Mouse (Mus musculus): ENCODE measurements around the gene Dpp4. TPM values are rescaled to one million over a fixed set of nuclear protein-coding genes. Genes with fewer than 3 reads are reported as not detected.
A peak's percentile ranks its signal among the peaks of the same experiment; 100 is the strongest.

Dpp4 gene
- polyA plus RNA-seq, 1 experiment from 2014 or later: 12.3 TPM

- Histone ChIP-seq H3K9ac (ENCODE audit: low read depth, low read length) (no peak overlapping the region), H3K36me3 (ENCODE audit: control insufficient read depth, insufficient read depth, low read length) (no peaks in the 10 kb centered on the region), H3K27me3 (ENCODE audit: control insufficient read depth, insufficient read depth, low read length) (no peaks in the 10 kb centered on the region), H3K9me3 (replicated peaks; ENCODE audit: control insufficient read depth, low read length) (no peaks in the 10 kb centered on the region), H3K4me2 (no peak overlapping the region), H3K4me3 (ENCODE audit: low read depth, low read length) (no peak overlapping the region), H3K27ac (ENCODE audit: low read depth, low read length) (no peak overlapping the region), H3K4me1 (ENCODE audit: control insufficient read depth, insufficient read depth, low read length) (no peaks in the 10 kb centered on the region)
- whole genome bisulfite sequencing (ENCODE audit: insufficient replicate concordance): 71% methylated on average over 6 of the region's 6 CpGs
- ATAC-seq (replicated peaks; ENCODE audit: insufficient number of reproducible peaks, low FRiP score, low TSS enrichment): no peak
Measured at GRCm38 (mm10) chr2:62360872-62361271, 51.2 kb downstream of the Dpp4 start.

GRCm38 (mm10) chr2:62357259-62357658 lies 54.8 kb downstream of the Dpp4 start:
- Histone ChIP-seq H3K27me3 (ENCODE audit: control insufficient read depth, insufficient read depth, low read length) (no peaks in the 10 kb centered on the region), H3K9me3 (replicated peaks; ENCODE audit: control insufficient read depth, low read length) (no peaks in the 10 kb centered on the region), H3K27ac (ENCODE audit: low read depth, low read length) (no peak overlapping the region), H3K4me2 (no peak overlapping the region), H3K4me3 (ENCODE audit: low read depth, low read length) (no peak overlapping the region), H3K9ac (ENCODE audit: low read depth, low read length) (no peak overlapping the region), H3K4me1 (ENCODE audit: control insufficient read depth, insufficient read depth, low read length) (no peaks in the 10 kb centered on the region), H3K36me3 (ENCODE audit: control insufficient read depth, insufficient read depth, low read length) (no peaks in the 10 kb centered on the region)
- 80% methylated on average over 7 of the region's 7 CpGs for WGBS (ENCODE audit: insufficient replicate concordance)
- ATAC-seq (replicated peaks; ENCODE audit: insufficient number of reproducible peaks, low FRiP score, low TSS enrichment): no peak

GRCm38 (mm10) chr2:62356606-62357005 lies 55.4 kb downstream of the Dpp4 start:
- no peak overlapping the region for H3K27ac ChIP-seq (ENCODE audit: low read depth, low read length)
- no peak for ATAC-seq (replicated peaks; ENCODE audit: insufficient number of reproducible peaks, low FRiP score, low TSS enrichment)
- 83% methylated on average over 14 of the region's 14 CpGs for WGBS (ENCODE audit: insufficient replicate concordance)
- H3K36me3 ChIP-seq (ENCODE audit: control insufficient read depth, insufficient read depth, low read length): no peaks in the 10 kb centered on the region
- no peaks in the 10 kb centered on the region for H3K4me1 ChIP-seq (ENCODE audit: control insufficient read depth, insufficient read depth, low read length)
- no peaks in the 10 kb centered on the region for H3K27me3 ChIP-seq (ENCODE audit: control insufficient read depth, insufficient read depth, low read length)
- no peaks in the 10 kb centered on the region for H3K9me3 ChIP-seq (replicated peaks; ENCODE audit: control insufficient read depth, low read length)
- H3K4me2 ChIP-seq: no peak overlapping the region
- H3K4me3 ChIP-seq (ENCODE audit: low read depth, low read length): no peak overlapping the region
- no peak overlapping the region for H3K9ac ChIP-seq (ENCODE audit: low read depth, low read length)

- no peak overlapping the region for H3K27ac ChIP-seq (ENCODE audit: low read depth, low read length)
- WGBS (ENCODE audit: insufficient replicate concordance): 53% methylated on average over 6 of the region's 6 CpGs
- no peak overlapping the region for H3K4me3 ChIP-seq (ENCODE audit: low read depth, low read length)
- H3K9ac ChIP-seq (ENCODE audit: low read depth, low read length): no peak overlapping the region
- H3K9me3 ChIP-seq (replicated peaks; ENCODE audit: control insufficient read depth, low read length): no peaks in the 10 kb centered on the region
- H3K36me3 ChIP-seq (ENCODE audit: control insufficient read depth, insufficient read depth, low read length): no peaks in the 10 kb centered on the region
- no peak for ATAC-seq (replicated peaks; ENCODE audit: insufficient number of reproducible peaks, low FRiP score, low TSS enrichment)
- H3K4me2 ChIP-seq: no peak overlapping the region
- no peaks in the 10 kb centered on the region for H3K27me3 ChIP-seq (ENCODE audit: control insufficient read depth, insufficient read depth, low read length)
- no peaks in the 10 kb centered on the region for H3K4me1 ChIP-seq (ENCODE audit: control insufficient read depth, insufficient read depth, low read length)
Measured at GRCm38 (mm10) chr2:62355766-62356165, 56.3 kb downstream of the Dpp4 start.

- Histone ChIP-seq H3K27me3 (ENCODE audit: control insufficient read depth, insufficient read depth, low read length) (no peaks in the 10 kb centered on the region), H3K4me2 (no peak overlapping the region), H3K4me3 (ENCODE audit: low read depth, low read length) (no peak overlapping the region), H3K9ac (ENCODE audit: low read depth, low read length) (no peak overlapping the region), H3K27ac (ENCODE audit: low read depth, low read length) (no peak overlapping the region), H3K4me1 (ENCODE audit: control insufficient read depth, insufficient read depth, low read length) (no peaks in the 10 kb centered on the region), H3K9me3 (replicated peaks; ENCODE audit: control insufficient read depth, low read length) (no peaks in the 10 kb centered on the region), H3K36me3 (ENCODE audit: control insufficient read depth, insufficient read depth, low read length) (no peaks in the 10 kb centered on the region)
- 66% methylated on average over 3 of the region's 3 CpGs for WGBS (ENCODE audit: insufficient replicate concordance)
- no peak for ATAC-seq (replicated peaks; ENCODE audit: insufficient number of reproducible peaks, low FRiP score, low TSS enrichment)
Measured at GRCm38 (mm10) chr2:62352035-62352434, 60.0 kb downstream of the Dpp4 start.

GRCm38 (mm10) chr2:62347762-62348161 lies 64.3 kb downstream of the Dpp4 start:
- Histone ChIP-seq H3K4me2 (no peak overlapping the region), H3K4me1 (ENCODE audit: control insufficient read depth, insufficient read depth, low read length) (no peaks in the 10 kb centered on the region), H3K36me3 (ENCODE audit: control insufficient read depth, insufficient read depth, low read length) (no peaks in the 10 kb centered on the region), H3K9me3 (replicated peaks; ENCODE audit: control insufficient read depth, low read length) (no peaks in the 10 kb centered on the region), H3K27ac (ENCODE audit: low read depth, low read length) (no peak overlapping the region), H3K9ac (ENCODE audit: low read depth, low read length) (no peak overlapping the region), H3K27me3 (ENCODE audit: control insufficient read depth, insufficient read depth, low read length) (no peaks in the 10 kb centered on the region), H3K4me3 (ENCODE audit: low read depth, low read length) (no peak overlapping the region)
- 90% methylated on average over 9 of the region's 9 CpGs for WGBS (ENCODE audit: insufficient replicate concordance)
- no peak for ATAC-seq (replicated peaks; ENCODE audit: insufficient number of reproducible peaks, low FRiP score, low TSS enrichment)

GRCm38 (mm10) chr2:62346771-62347170 lies 65.3 kb downstream of the Dpp4 start:
- H3K27me3 ChIP-seq (ENCODE audit: control insufficient read depth, insufficient read depth, low read length): no peaks in the 10 kb centered on the region
- no peaks in the 10 kb centered on the region for H3K4me1 ChIP-seq (ENCODE audit: control insufficient read depth, insufficient read depth, low read length)
- H3K27ac ChIP-seq (ENCODE audit: low read depth, low read length): no peak overlapping the region
- H3K9me3 ChIP-seq (replicated peaks; ENCODE audit: control insufficient read depth, low read length): no peaks in the 10 kb centered on the region
- 31% methylated on average over 1 of the region's 1 CpGs for WGBS (ENCODE audit: insufficient replicate concordance)
- no peak overlapping the region for H3K4me3 ChIP-seq (ENCODE audit: low read depth, low read length)
- no peak overlapping the region for H3K4me2 ChIP-seq
- no peak for ATAC-seq (replicated peaks; ENCODE audit: insufficient number of reproducible peaks, low FRiP score, low TSS enrichment)
- no peaks in the 10 kb centered on the region for H3K36me3 ChIP-seq (ENCODE audit: control insufficient read depth, insufficient read depth, low read length)
- H3K9ac ChIP-seq (ENCODE audit: low read depth, low read length): no peak overlapping the region

- 54% methylated on average over 6 of the region's 6 CpGs for WGBS (ENCODE audit: insufficient replicate concordance)
Measured at GRCm38 (mm10) chr2:62344367-62344766, 67.7 kb downstream of the Dpp4 start.

GRCm38 (mm10) chr2:62341734-62342128 lies 70.3 kb downstream of the Dpp4 start:
- 47% methylated on average over 14 of the region's 14 CpGs for WGBS (ENCODE audit: insufficient replicate concordance)
- H3K9me3 ChIP-seq (replicated peaks; ENCODE audit: control insufficient read depth, low read length): no peaks in the 10 kb centered on the region
- H3K36me3 ChIP-seq (ENCODE audit: control insufficient read depth, insufficient read depth, low read length): no peaks in the 10 kb centered on the region
- no peak overlapping the region for H3K27ac ChIP-seq (ENCODE audit: low read depth, low read length)
- no peak for ATAC-seq (replicated peaks; ENCODE audit: insufficient number of reproducible peaks, low FRiP score, low TSS enrichment)
- no peaks in the 10 kb centered on the region for H3K4me1 ChIP-seq (ENCODE audit: control insufficient read depth, insufficient read depth, low read length)
- H3K4me3 ChIP-seq (ENCODE audit: low read depth, low read length): no peak overlapping the region
- no peak overlapping the region for H3K9ac ChIP-seq (ENCODE audit: low read depth, low read length)
- no peaks in the 10 kb centered on the region for H3K27me3 ChIP-seq (ENCODE audit: control insufficient read depth, insufficient read depth, low read length)
- H3K4me2 ChIP-seq: peak overlapping the region; percentile 8; the same call in 1 of the 2 replicates

More at GRCm38 (mm10) chr2:62344367-62344766, 67.7 kb downstream of the Dpp4 start:
- no peaks in the 10 kb centered on the region for H3K36me3 ChIP-seq (ENCODE audit: control insufficient read depth, insufficient read depth, low read length)
- no peak overlapping the region for H3K4me2 ChIP-seq
- no peaks in the 10 kb centered on the region for H3K9me3 ChIP-seq (replicated peaks; ENCODE audit: control insufficient read depth, low read length)
- ATAC-seq (replicated peaks; ENCODE audit: insufficient number of reproducible peaks, low FRiP score, low TSS enrichment): no peak
- H3K4me1 ChIP-seq (ENCODE audit: control insufficient read depth, insufficient read depth, low read length): no peaks in the 10 kb centered on the region
- H3K4me3 ChIP-seq (ENCODE audit: low read depth, low read length): no peak overlapping the region
- H3K27ac ChIP-seq (ENCODE audit: low read depth, low read length): no peak overlapping the region
- H3K27me3 ChIP-seq (ENCODE audit: control insufficient read depth, insufficient read depth, low read length): no peaks in the 10 kb centered on the region
- H3K9ac ChIP-seq (ENCODE audit: low read depth, low read length): no peak overlapping the region

Data from heart, embryonic 11.5 days (tissue).